Mouse (Mus musculus) ES-Bruce4 (cell line): ENCODE results near the gene Fgb. TPM values are rescaled to one million over a fixed set of nuclear protein-coding genes. Genes with fewer than 3 reads are reported as not detected.
A peak's percentile ranks its signal among the peaks of the same experiment; 100 is the strongest.

ENCODE experiments used
- H3K27ac ChIP-seq: 2 replicates; pipeline ENCODE4 v1.5.1; 2012; ENCODE audit warnings: low read length, inconsistent platforms; ENCODE audit not compliant: insufficient read depth
- H3K27me3 ChIP-seq: 2 replicates; pipeline ENCODE4 v1.6.1; 2012; ENCODE audit warnings: mild to moderate bottlenecking, low read length, inconsistent platforms; ENCODE audit not compliant: control insufficient read depth, poor library complexity, insufficient read depth, severe bottlenecking
- H3K36me3 ChIP-seq: 2 replicates; pipeline ENCODE4 v1.6.1; 2012; ENCODE audit warnings: inconsistent platforms, mild to moderate bottlenecking, low read length, moderate library complexity; ENCODE audit not compliant: control insufficient read depth, poor library complexity, insufficient read depth, severe bottlenecking
- H3K4me1 ChIP-seq: one replicate; pipeline ENCODE4 v1.8.1; 2011; ENCODE audit warnings: low read length; ENCODE audit not compliant: control insufficient read depth, insufficient read depth
- H3K4me3 ChIP-seq: 2 replicates; pipeline ENCODE4 v1.5.1; 2011; ENCODE audit warnings: low read depth, mild to moderate bottlenecking, low read length
- H3K9ac ChIP-seq: 2 replicates; pipeline ENCODE4 v1.6.1; 2012; ENCODE audit warnings: low read depth, mild to moderate bottlenecking, inconsistent platforms; ENCODE audit not compliant: poor library complexity, severe bottlenecking
- H3K9me3 ChIP-seq: replicated peaks from 2 replicates; pipeline ENCODE4 v1.6.1; 2012; ENCODE audit warnings: mild to moderate bottlenecking, low read length, inconsistent platforms; ENCODE audit not compliant: control insufficient read depth, poor library complexity, insufficient read depth, severe bottlenecking
- CTCF ChIP-seq: IDR thresholded peaks from one replicate; pipeline ENCODE4 v1.8.1; 2011; ENCODE audit warnings: low read depth, low read length
- EP300 ChIP-seq: IDR thresholded peaks from 2 replicates; pipeline ENCODE4 v1.6.1; 2011; ENCODE audit warnings: low read depth, low read length; ENCODE audit not compliant: insufficient read depth
- POLR2A ChIP-seq: IDR thresholded peaks from one replicate; pipeline ENCODE4 v1.8.1; 2011; ENCODE audit warnings: low read length; ENCODE audit not compliant: insufficient read depth
- polyA plus RNA-seq: library from polyadenylated mRNA; stranded (reverse); fragments of >200 nt; gene quantifications from 2 replicates; pipeline ENCODE4 v1.2.4, GENCODE M21; 2011; ENCODE audit warnings: low read depth; ENCODE audit not compliant: missing spikeins, insufficient read depth, insufficient read length

Fgb gene
- not detected in 2 replicates for polyA plus RNA-seq

- Histone ChIP-seq H3K4me3 (no peak within 1 kb of the TSS), H3K9me3 (no peaks in the 10 kb centered on the region), H3K27ac (no peak within 1 kb of the TSS), H3K9ac (no peak within 1 kb of the TSS), H3K27me3 (no peaks in the 10 kb centered on the region), H3K4me1 (no peaks in the 10 kb centered on the region), H3K36me3 (no peaks in the 10 kb centered on the region)
- TF ChIP-seq EP300 = no peak
- TF ChIP-seq CTCF = no peak
- no peak for TF ChIP-seq POLR2A
Observed at GRCm38 (mm10) chr3:83049680-83050079, at the start of gene Fgb. Gene Fgb, minus strand, starts transcription at chr3:83049863.

DNA sequence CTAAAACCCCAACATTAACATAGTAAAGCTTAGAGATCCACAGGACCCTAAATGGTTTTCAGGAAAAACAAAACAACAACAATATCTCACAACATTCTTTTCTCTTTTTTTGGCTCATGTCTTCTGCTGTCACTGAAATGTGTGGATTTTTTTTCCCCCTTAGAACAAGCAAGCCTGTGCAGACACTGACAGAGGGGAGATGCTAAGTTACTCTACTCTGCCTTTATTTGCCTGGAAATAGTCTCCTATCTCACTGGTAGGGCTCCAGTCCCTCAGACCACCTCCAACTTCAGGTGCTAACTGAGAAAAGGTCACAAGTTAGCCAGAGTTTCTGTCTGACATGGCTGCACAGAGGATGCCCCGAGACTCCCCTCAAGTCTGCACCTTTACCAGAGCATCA, 49.5 kb upstream of the Fgb start:
- Histone ChIP-seq H3K27ac (no peak overlapping the region), H3K9me3 (no peaks in the 10 kb centered on the region), H3K4me3 (no peak overlapping the region), H3K36me3 (no peaks in the 10 kb centered on the region), H3K4me1 (no peaks in the 10 kb centered on the region), H3K9ac (no peak overlapping the region), H3K27me3 (no peaks in the 10 kb centered on the region)
- TF ChIP-seq POLR2A (no peak), EP300 (no peak), CTCF (no peak)

DNA sequence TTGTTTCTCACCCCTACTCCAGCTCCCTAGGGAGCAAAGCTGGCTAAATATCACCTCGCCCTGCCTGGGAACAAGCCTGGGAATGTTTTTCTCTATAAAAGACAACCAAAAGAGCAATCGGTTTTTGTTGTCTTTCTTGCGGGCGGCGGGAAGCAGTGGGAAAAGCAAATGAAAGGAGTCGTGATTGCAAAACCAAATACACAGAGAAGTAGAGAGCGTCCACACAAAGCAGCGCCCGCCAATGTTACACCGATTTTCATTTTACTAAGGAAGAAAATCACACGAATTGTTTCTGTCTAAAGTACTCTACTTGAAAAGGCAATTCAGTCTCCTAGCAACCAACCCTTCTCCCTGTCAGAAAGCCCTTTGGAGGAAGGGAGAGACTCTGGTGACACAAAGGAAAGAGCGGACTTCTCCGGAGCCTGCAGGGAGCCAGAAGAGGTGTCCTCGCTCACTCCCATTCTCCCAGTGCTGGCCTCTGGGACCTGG, 48.9 kb upstream of the Fgb start:
- Histone ChIP-seq H3K27ac (no peak overlapping the region), H3K4me3 (no peak overlapping the region), H3K27me3 (no peaks in the 10 kb centered on the region), H3K4me1 (no peaks in the 10 kb centered on the region), H3K36me3 (no peaks in the 10 kb centered on the region), H3K9ac (no peak overlapping the region), H3K9me3 (no peaks in the 10 kb centered on the region)
- no peak for TF ChIP-seq POLR2A
- no peak for TF ChIP-seq CTCF
- TF ChIP-seq EP300 = no peak

- no peaks in the 10 kb centered on the region for H3K9me3 ChIP-seq
- H3K4me3 ChIP-seq = no peak overlapping the region
- H3K36me3 ChIP-seq = no peaks in the 10 kb centered on the region
- no peaks in the 10 kb centered on the region for H3K4me1 ChIP-seq
- no peaks in the 10 kb centered on the region for H3K27me3 ChIP-seq
- H3K9ac ChIP-seq = no peak overlapping the region
- H3K27ac ChIP-seq = no peak overlapping the region
- no peak for TF ChIP-seq CTCF
- TF ChIP-seq POLR2A = no peak
- no peak for TF ChIP-seq EP300
Observed at GRCm38 (mm10) chr3:83097586-83097985, 47.9 kb upstream of the Fgb start.

DNA sequence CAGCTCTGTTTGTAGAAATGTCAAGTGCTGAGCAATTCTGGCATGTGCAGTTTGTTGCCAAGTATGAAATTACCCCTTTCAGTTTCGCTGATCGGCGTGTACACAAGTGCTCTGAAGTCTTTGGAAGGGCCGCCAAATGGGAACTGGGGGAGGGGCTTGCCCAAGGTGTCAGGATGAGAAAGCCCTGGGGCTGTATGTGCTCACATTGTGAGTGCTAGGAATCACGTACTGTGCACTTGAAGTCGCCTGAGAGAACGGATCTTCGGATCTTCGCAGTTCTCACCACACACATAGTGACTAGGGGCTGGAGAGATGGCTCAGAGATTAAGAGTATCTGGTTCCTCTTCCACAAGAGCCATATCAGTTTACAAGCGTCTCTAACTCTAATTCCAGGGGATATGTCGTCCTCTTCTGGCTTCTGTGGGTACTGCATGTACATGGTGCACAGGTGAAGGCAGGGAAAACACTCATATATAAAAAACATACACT, 30.9 kb upstream of the Fgb start:
- no peaks in the 10 kb centered on the region for H3K27me3 ChIP-seq
- H3K27ac ChIP-seq = no peak overlapping the region
- H3K4me1 ChIP-seq = no peaks in the 10 kb centered on the region
- H3K4me3 ChIP-seq = peak overlapping the region; percentile 54
- H3K9me3 ChIP-seq = no peaks in the 10 kb centered on the region
- H3K9ac ChIP-seq = no peak overlapping the region
- peak; percentile 8 for TF ChIP-seq CTCF
- TF ChIP-seq POLR2A = no peak
- H3K36me3 ChIP-seq = no peaks in the 10 kb centered on the region

DNA sequence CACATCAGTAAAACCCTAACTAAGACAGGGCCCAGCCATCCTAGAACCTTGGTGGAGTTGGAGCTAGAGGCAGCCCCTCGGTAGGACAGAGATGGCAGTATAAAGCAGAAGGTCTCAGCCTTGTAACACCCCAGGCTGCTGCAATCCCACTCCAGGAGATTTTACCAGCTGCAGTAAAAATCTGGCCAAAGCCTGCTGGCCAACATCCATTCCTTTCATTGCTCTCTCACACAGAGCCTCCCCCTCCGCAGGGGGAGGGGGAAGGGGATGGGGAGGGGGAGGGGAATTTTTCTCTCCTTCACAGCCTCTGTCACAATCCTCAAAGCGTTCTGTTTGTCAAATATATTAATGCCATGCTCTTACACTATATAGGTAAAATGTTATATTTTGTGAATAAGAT, 26.9 kb upstream of the Fgb start:
- TF ChIP-seq EP300 (no peak), CTCF (no peak), POLR2A (no peak)
- H3K9ac ChIP-seq = no peak overlapping the region
- peaks cover 7% of the 10 kb centered on the region for H3K36me3 ChIP-seq
- H3K27me3 ChIP-seq = no peaks in the 10 kb centered on the region
- no peaks in the 10 kb centered on the region for H3K9me3 ChIP-seq
- H3K4me3 ChIP-seq = no peak overlapping the region
- no peak overlapping the region for H3K27ac ChIP-seq
- no peaks in the 10 kb centered on the region for H3K4me1 ChIP-seq
